Mouse (Mus musculus) kidney, postnatal 10 days (tissue): ENCODE results near the gene Gm38655.
A peak's percentile ranks its signal among the peaks of the same experiment; 100 is the strongest.
"Not testable (repeated sequence)": the region's sequence is repeated elsewhere in the genome, so short reads cannot be mapped to it uniquely, and the experiment has no call there.

ENCODE experiments used
- DNase-seq: peaks from one replicate; pipeline ENCODE4 v3.0.0; 2021; ENCODE audit warnings: mixed read lengths

Gm38655 gene

DNA sequence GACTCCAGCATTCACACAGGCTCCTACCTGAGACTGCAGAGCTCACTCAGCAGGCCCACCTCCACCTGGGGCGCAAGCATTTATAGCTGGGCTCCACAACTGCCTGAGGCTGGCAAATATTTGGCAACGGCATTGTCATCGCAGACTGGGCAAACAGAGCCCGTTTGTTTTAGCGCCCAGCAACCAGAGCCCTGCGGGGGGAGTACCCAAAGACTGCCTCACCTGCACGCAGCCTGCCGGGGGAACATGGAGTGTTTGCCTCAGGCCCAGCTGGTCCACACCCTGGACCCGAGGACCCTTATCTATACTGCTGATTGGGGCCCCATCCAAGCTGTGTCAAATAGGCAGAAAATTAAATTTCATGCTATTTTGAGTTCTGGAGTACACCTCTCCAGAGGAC lies at the start of gene Gm38655:
Gm38655 (minus strand) TSS at position 61 of the 400 bp plus-strand sequence.
- DNase-seq = no peak

DNA sequence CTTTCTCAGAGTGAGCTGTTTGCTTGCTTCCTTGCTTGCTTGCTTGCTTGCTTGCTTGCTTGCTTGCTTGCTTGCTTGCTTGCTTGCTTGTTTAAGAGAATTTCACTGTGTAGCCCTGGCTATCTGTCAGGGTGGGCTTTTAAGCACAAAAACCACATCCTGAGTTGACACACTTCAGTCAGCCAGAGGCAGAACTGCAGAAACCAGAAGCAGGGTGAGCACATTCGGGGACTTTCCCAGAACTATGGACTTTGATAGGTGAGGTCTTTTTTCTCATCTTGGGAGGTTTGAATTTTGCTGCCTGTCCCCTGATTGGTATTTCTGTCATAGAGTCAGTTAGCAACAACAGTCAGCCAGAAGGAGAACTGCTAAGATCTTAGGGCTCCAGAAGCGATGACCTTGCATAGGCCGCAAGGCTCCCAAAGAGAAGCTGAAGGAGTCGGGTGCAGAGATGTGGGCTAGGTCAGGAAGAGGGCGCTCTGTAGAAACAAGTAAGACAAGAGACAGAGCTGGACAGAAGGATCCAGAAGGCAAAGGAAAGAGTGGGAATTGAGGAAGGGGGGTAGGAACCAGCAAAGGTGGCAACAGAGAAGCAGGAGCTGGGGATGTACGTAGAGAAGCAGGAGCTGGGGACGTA lies 49.4 kb upstream of the Gm38655 start:
- DNase-seq = no peak

DNA sequence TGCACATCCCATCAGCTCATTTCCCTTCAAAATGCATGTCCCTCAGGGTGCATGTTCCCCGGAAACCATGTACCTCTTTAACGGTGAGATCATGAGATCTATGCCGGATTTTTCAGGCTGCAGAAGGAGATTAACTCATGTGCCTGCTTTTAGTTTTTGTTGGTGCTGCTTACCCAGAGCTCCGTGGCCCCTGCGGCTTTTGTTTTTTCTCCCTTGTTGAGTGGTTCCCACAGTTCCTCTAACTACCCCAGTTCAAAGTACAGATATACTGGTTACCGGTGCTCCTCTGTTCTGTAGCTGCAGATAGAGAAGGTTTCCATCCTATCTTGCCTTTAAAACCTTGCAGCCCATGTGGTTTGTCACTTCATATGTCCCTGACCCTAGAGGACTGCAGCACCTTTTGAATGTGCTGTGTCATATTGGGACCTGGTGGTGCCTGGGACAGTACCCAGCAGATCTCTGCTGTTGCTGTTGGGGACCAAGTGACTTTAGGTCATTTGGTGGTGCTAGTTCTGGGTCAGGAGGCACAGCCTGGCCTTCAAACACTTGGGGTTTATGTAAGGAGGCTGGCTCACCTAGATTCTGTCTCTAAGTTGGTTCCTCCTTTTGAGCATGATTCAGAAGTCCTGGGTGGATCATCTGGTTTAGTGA lies 47.8 kb upstream of the Gm38655 start:
- DNase-seq = no peak

DNA sequence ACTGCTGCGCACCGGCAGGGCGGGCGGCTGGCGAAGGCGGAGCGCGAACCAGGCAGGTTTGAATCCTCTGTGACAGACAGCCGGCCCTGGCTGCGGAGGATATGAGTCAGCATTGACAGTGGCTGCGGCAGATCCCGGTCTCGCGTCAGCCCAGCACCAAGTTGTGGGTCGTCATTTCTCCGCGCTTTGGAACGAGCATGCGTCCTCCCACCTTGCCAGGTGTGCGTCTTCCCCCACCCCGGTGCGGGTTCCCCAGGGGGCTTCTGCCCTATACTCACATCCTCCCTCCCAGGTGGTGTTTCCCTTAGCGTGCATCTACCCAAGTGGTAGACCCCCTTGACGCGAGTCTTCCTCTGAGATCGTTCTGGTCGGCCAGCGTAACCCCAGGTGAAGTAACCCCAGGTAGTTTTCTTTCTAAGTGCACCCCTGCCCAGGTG lies 47.3 kb upstream of the Gm38655 start:
- DNase-seq = not testable (repeated sequence)

DNA sequence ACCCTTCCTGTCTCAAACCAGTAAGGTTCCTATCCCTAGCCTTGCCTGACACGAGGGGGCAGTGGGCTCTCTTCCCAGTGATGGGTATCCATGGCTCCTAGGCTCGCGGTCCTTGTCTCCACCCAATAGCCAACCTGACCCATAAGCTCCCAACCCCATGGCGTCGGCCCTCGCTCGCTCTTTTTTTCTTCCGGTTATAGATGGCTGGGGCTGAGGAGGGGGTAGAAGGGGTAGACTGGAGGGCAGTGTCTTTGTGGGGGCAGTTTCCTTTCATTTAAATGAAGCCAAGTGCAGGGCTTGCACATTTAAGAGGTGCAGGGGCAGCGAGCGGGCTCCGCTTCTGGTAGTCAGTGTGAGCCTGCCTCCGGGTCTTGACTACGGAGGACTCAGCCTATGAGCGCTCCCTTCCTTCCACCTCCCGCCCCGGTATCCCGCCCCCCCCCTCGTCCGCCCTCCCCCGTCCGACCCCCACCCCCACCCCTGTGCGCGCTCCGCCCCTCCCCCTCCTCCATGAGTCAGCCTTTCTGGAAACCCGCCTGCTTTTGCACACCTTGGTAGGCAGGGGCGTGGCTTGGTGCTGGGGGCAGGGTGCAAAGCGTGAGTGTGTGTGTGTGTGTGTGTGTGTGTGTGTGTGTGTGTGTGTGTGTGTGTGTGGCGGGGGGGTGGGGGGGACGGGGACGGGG lies 46.7 kb upstream of the Gm38655 start:
- peak; percentile 84 for DNase-seq

DNA sequence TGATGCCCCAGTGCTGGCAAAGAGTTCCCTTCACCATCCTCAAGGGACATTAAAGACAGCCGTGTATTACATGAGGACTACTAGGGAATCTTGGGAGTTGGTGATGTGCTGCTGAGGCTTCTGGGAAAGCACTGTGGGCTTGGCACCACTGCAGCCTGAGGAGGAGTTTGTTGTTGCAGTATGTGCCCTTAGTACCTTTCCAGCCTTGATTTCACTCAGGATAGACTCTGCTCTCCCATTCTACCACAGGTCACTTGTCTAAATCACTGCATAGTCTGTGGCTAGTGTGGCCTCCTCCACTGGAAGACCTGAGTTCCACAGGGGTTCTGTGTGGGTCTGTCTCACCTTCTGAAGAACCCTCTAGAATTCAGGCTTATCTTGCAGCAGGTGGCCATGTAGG lies 45.5 kb upstream of the Gm38655 start:
- no peak for DNase-seq

DNA sequence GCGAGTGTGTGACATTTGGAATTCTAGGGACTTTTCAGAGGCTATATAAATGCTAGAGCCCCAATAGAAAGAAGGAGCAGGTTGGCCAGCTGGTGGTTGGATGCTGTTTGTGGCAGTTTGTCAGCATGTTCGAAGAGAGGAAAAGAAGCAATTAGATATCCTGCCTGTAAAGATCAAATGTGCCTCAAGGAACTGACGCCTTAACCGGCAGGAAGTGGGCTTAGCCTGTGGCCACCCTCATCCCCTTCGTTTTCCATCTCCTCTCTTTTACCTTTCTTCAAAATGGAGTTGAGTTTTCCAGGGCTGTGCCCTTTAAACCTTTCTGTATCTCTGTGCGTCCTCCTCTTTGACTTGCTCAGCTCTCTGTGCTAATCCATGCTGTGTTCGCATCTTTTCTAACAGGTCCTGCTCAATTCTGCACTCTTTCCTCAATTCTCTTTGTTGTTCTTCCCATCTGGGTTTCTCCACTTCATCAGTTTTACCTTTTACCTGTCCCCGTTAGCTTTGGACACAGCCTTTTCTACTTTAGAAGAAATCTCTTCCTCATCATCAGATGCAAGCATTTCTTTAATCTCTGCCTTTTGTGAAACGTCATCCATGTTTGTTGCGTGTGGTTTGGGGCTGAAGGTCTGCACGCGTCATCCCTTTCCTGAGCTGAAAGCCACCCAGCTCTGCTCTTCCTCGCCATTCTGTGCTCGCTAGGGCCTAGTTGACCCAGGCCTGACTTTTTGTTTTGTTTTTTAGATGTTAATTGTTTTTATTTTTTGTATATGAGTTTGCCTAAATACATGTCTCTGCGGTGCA lies 44.4 kb upstream of the Gm38655 start:
- no peak for DNase-seq

DNA sequence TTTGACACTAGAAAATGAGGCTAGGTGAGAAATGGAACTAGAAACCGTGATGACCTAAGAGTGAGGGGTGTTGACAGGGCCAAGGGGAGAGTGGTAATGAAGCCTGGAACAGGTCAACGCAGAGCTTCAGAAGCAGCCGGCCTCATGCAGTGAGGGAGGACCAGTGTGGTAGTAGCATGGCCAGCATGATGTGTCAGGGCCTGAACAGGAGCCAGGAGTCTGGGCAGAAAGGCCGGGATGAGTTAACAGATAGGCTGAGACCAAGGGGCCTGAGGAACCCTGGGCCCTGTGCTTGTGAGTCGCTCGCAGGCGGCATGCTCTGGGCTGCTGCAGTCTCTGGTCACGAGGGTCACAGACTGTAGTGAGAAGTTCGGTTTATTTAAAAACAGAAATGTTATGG lies 43.7 kb upstream of the Gm38655 start:
- no peak for DNase-seq

DNA sequence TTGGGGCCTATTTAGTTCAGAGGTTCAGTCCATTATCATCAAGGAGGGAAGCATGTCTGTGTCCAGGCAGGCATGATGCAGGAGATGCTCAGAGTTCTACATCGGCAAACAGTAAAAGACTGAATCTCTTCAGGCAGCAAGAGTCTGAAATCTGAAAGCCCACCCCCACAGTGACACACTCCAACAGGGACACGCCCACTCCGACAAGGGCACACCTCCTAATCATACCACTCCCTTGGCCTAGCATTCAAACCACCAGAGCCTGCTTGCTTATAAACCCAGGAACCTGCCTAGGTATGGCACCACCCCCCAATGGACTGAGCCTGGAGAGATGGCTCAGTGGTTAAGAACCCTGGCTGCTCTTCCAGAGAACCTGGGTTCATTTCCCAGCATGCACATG lies 40.2 kb upstream of the Gm38655 start:
- no peak for DNase-seq

DNA sequence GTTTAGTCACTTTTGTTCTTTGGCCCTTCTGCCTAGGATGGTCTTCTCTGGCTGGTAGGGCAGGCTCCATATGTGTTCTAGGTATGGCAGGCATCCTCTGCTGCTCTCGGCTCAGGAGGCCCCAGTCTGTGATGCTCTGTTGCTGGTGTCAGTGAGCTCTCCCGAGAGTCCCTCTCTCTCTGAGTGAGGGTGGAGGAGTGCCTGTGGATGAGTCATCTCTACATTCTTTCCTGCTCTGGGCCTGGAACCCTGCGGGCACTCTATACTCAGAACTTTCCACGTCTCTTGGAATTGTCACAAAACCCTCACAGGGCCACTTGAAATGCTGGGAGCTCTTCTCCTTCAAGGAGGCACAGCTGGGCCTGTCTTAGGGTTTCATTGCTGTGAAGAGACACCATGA lies 36.4 kb upstream of the Gm38655 start:
- DNase-seq = no peak

DNA sequence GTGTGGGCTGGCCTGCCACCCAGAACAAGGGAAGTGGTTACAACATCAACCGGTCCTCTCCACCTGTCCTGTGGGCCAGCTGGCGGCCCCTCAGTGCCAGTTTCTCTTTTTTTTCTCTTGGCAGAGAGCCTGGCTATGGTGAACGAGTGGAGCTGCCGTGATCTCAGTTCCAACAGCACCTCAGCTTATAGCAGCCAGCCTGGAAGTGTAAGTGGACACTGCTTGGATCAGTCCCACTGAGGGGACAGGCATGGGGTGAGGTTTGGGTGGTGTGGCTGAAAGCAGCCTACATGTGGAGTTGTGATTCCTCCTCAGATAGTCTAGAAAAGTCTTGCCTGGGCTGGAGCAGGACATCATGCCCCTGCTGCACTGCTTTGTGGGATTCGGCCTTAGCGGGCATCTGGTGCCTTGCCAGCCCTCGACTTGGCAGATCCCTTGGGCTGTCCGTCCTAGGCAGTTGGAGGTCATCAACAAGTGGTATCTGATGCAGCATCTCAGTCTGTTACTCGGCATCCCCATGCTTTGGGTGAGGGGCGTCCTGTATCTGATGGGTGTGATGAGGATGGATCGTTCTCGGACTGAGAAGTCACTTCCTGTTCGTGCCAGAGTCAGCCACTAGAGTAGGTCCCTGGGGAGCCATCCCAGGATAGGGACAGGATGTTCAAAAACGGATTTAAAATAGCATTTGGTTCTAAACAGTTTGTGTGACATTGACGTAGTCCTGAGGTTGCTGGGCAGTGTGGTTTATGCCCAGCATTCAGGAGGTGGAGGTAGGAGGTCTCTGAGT lies 35.6 kb upstream of the Gm38655 start:
- DNase-seq = peak; percentile 60

DNA sequence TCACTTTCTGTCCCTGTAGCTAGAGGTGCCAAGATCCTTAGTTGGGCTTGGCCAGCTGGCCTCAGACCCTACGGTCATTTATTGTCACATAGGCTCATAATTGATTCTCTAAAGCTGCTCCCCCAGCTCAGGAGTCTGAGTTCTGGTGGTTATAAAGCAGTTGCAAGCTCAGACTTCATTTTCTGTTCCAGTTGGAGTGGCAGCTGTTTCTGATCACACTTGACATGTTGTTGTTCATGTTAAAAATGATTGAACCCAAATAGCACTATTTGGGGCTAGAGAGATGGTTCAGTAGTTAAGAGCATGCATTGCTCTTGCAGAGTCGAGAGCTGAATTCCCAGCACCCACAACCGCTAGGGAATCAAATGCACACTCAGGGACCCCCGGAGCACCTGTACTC lies 34.7 kb upstream of the Gm38655 start:
- DNase-seq = peak; percentile 31

DNA sequence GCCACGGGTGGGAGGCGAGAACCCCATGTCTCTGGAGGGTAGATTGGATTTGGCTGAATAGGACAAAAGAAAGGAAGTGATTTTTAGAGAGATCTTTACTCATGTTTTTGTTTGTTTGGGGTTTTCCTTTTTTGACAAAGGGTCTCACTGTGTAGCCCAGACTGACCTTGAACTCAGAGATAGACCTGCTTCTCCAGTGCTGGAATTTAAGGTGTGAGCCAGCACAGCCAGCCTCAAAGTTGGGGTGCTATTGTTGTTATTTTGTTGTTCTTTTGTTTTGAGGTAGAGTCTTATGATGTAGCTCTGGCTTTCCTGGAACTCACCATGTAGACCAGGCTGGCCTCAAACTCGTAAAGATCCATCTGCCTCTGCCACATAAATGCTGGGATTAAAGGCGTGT lies 27.1 kb upstream of the Gm38655 start:
- DNase-seq = no peak

DNA sequence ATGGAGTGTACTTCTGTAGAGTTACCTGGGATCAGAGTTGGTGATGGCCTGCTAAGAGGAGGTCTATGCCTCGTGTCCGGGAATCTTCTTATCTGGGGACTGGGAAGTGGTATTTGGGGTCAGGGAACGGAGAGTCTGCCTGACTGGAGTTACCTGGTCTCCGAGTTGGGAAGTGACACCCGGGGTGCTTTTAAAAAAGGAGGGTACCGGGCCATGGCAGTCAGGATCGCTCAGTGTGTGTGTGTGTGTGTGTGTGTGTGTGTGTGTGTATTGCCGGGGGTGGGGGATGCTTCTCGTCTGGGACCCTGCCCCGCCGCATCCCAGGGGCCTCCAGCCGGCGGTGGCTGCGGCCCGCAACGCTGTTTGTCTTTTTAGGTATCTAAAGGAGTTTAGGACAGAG lies 13.8 kb upstream of the Gm38655 start:
- no peak for DNase-seq

DNA sequence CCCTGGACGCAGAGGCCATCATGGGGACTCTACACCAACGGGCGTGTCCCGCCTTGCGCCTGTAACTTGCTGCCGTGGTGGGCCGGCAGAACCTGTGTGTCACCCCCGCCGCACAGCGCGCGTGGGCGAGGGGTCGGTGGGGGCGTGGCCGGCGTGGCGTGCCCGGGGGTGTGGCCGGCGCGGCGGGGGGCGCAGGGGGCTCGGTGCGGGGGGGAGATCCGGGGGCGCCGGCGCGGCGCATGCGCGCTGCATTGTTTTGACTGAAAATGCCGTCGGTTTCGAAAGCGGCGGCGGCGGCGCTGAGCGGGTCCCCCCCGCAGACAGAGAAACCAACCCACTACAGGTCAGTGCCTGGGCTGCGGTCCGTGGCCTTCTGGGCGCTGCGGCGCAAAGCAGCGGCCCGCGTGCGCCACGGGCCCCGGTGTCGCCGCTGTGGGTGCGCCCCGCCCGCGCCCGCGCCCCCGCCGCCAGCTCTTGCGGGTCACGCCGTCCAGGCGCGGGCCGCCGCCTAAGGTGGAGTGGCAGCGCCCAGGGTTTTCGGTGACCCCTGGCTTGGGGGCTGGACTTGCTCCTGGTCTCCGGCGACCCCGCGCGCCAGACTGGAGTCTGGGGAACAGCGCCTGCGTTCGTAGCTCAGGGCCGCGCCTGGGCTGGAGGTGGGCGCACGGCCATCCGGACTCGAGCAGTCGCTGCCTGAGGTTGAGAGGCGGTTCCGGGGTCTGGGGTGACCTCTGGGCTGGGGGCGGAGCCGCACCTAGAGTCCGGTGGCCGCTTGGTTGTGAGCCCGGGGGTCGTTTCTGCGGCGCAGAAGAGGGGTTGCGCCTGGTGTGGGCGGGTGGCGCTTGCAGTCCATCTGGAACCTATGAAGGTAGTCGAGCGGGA lies 13.1 kb upstream of the Gm38655 start, which contains the start of gene Unkl:
Unkl (plus strand) TSS at position 248 of the 882 bp plus-strand sequence.
- peak; percentile 89 for DNase-seq

DNA sequence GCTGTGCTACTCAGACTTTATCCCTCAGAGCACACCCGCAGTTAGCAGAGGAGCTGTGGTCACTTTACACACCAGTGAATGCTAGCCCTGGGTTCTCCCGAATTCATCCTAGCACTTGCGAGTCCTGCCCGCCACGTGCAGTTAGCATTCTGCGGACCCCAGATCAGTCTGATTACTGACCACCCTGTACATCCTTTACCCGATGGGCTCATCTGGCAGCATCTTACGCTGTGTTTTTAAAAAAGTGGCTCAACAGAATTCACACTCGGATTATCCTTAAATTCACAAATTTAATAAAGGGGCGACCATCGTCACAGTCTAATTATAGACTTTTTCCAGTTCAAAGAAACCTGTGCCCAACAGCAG lies 12.5 kb upstream of the Gm38655 start:
- no peak for DNase-seq

DNA sequence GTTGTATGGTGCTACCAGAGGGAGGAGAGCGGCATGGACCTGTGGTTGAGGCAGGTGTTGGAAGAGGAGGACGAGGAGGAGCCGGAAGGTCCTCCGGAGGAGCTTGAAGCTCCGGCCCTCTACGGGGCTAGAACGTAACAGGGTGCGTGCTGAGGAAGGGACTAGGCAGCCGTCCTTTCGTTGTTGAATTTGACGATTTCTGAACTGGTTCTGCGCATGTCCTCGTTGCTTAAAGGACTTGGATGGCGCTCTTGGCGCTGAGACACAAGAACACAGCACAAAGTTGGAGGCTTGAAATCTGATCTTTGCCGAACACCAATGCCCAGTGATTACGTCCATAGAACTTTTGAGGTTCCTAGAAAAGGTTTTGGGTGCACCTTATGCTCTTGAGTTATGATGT lies 9.7 kb upstream of the Gm38655 start:
- DNase-seq = no peak

DNA sequence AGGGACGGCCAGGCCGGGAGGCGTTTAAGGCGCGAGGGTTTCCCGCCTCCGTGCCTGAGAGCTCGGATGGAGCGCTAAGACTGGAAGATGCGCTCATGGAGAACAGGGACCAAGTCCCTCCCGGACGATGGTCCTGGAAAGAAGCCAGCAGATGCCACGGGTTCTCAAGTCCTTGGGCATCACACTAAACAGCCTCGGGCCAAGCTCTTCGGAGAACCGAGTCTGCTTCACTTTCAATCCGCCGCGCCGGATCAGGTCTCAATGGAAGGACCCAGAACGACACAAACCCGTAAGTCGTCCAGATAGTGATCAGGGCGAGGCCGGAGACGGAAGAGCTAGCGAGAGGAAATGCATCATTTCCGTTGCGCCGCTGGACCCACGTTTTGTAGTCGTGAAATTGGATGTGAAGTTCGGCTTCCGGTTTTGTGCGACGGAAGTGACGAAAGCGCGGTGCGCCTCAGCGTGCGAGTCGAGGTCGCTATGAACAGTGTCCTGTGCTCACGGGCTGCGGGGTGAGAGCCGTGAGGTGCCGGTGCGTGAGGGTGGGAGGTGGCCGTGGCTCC lies 8.9 kb upstream of the Gm38655 start, which contains the start of gene BC003965:
BC003965 (plus strand) TSS at position 426 of the 563 bp plus-strand sequence.
- peak; percentile 99 for DNase-seq

DNA sequence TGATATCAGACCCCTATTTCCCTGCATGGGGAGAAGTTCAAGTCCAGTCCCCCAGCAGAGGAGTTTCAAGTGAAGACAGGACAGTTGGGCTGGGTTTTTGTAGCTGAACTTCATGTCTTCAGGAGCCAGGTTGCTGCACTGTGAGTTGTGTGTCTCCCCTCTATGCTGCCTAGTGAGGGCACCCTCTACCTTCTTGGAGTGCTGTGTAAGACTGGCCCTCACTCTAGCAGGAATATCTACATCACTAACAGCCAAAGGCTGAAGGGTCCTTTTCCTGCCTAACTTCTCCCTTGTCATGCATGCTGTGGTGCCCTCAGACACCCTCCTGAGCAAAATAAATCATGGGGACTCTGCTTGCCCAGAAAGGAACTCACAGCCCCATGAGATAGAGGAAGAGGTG lies 8.0 kb upstream of the Gm38655 start:
- no peak for DNase-seq

DNA sequence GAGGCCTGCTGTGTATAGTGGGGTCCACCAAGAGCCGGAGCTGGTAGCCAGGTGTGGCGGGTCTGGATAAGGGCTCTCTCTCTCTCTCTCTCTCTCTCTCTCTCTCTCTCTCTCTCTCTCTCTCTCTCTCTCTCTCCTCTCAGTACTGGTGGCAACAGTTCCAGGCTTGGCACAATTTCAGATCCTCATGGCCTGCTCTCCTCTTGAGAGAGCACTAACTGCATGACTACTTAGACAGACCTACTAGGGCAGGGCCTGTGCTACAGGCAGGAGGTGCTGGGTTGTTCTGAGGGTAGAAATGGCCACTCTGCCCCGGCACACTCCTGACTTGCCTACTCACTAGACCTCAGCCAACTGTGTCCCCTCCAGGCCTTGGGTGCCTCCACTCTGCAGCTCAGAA lies 2.7 kb downstream of the Gm38655 start:
- DNase-seq = no peak

DNA sequence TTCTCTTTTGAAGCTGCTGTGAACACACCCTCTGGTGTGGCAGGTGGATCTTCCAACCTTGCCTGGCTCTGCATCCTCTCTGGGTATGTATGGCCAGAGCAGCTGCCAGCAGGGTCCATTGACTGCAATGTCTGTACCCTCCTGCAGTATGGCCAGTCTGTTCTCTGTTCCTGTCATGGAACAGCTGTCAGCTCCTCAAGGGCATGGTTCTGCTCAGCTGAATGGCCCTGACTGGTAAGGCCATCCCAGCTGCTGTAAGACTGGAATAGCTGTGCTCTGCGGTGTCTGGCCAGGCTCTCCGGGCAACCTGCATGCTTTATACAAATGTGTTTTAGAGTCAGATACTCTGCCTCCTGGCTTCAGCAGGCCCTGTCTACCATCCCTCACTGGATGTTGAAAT lies 5.6 kb downstream of the Gm38655 start:
- DNase-seq = no peak
